Mouse (Mus musculus) myocyte (in vitro differentiated cells): ENCODE measurements around the gene Ccn1.

Source experiments
- E2F4 ChIP-seq: IDR thresholded peaks from one replicate; pipeline ENCODE4 v1.6.1; 2011; ENCODE audit warnings: mild to moderate bottlenecking, control low read depth, moderate library complexity; ENCODE audit not compliant: insufficient read depth
- MAX ChIP-seq: IDR thresholded peaks from one replicate; pipeline ENCODE4 v1.6.1; 2011; ENCODE audit warnings: low read depth, mild to moderate bottlenecking, control low read depth
- MYOD1 ChIP-seq, 3 experiments: IDR thresholded peaks; one replicate each; pipeline ENCODE4 v1.6.1; 2011; ENCODE audit warnings: control low read depth in 2 of 3, low read depth in 2 of 3, mild to moderate bottlenecking in 2 of 3, moderate library complexity in 1 of 3; ENCODE audit not compliant: insufficient read length in 2 of 3, control insufficient read depth in 1 of 3
- POLR2A ChIP-seq: IDR thresholded peaks from one replicate; pipeline ENCODE4 v1.6.1; 2011; ENCODE audit warnings: low read depth, mild to moderate bottlenecking, control low read depth, moderate library complexity; ENCODE audit not compliant: insufficient read length
- REST ChIP-seq: IDR thresholded peaks from one replicate; pipeline ENCODE4 v1.6.1; 2011; ENCODE audit warnings: mild to moderate bottlenecking, control low read depth, moderate library complexity; ENCODE audit not compliant: insufficient read depth, insufficient read length
- SRF ChIP-seq: IDR thresholded peaks from one replicate; pipeline ENCODE4 v1.6.1; 2011; ENCODE audit warnings: low read depth; ENCODE audit not compliant: control insufficient read depth, insufficient read length
- USF1 ChIP-seq: IDR thresholded peaks from one replicate; pipeline ENCODE4 v1.6.1; 2011; ENCODE audit warnings: low read depth, mild to moderate bottlenecking, control low read depth, moderate library complexity

- TF ChIP-seq SRF (no peak), E2F4 (no peak), POLR2A (no peak), REST (no peak), MAX (no peak), USF1 (no peak), MYOD1 (IDR thresholded peaks at IDR 0.05; ENCODE audit: control insufficient read depth in 1 of 3, insufficient read length in 2 of 3, low read depth in 2 of 3) (no peak)
Measured at GRCm38 (mm10) chr3:145619621-145620365, 30.0 kb downstream of the Ccn1 start.
